Mouse (Mus musculus) stomach, postnatal 0 days (tissue): Measurements from ENCODE around the gene Rgl3.

ENCODE experiments used
- CTCF ChIP-seq: IDR thresholded peaks from 2 replicates; pipeline ENCODE4 v1.5.1; 2016; ENCODE audit warnings: antibody characterized with exemption, low read depth, mild to moderate bottlenecking, moderate library complexity
- EP300 ChIP-seq: optimal IDR thresholded peaks from 2 replicates; pipeline ENCODE3; 2016; ENCODE audit warnings: antibody characterized with exemption

DNA sequence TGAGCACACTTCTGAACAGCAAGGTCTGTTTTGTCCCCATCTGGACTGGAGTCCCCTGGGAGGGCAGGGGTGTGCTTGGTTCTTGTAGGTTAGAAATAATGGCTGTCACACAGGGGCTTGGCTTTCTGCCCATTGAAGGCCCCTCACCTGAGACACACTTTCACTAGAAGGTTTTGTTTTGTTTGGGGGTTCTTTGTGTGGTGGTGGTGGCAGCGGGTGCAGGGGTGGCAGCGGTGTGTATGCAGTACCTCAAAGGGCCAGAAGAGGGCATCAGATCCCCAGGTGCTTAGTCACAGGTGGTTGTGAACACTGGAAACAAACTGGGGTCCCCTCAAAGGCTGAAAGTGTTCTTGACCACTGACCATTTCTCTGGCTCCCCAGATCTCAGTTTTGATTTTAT, 11.3 kb downstream of the Rgl3 start:
- peak; percentile 74 for TF ChIP-seq CTCF
- no peak for TF ChIP-seq EP300
